17 mouse cellular contexts compared by ENCODE assay signal in genomic region chr9:51525906-51526305, GRCm38 (mm10).
DNase-seq lines count a peak whose midpoint lies in the region.
"Had no signal": no experiment of that assay in that cellular context is flagged by ENCODE, and none has a peak within 500 bp of the region (broad histone marks: within the 10 kb centered on the region; RNA-seq: fewer than 3 reads in every experiment).

No protein-coding gene starts in this region.

- no peaks in the 10 kb centered on the region for H3K36me3 ChIP-seq in limb, embryonic 10.5 days
- H3K36me3 ChIP-seq: hindbrain, embryonic 12.5 days; liver, embryonic 13.5 days; midbrain, embryonic 10.5 days had no signal

- DNase-seq in gastrocnemius, adult 18-20 months (ENCODE audit: low spot score): peak; percentile 8
- no peak for DNase-seq in gastrocnemius, postnatal 14 days
- DNase-seq in adipocyte (ENCODE audit: low spot score): peak; percentile 95
- DNase-seq in brain, adult 2 months (ENCODE audit: low read depth, low spot score): peak; percentile 11
- peak; percentile 19 for DNase-seq in lung, postnatal 14 days
- no peak for DNase-seq in testis, postnatal 10 days (ENCODE audit: low spot score)
- no peak for DNase-seq in limb, embryonic 10.5 days (ENCODE audit: low spot score)
- DNase-seq: embryo, embryonic 11 days; gastrocnemius, postnatal 36 days; kidney, adult 8-10 months; kidney, postnatal 14 days; liver, embryonic 13.5 days; retina, postnatal 1 day had no signal

- no peaks in the 10 kb centered on the region for H3K4me1 ChIP-seq in limb, embryonic 10.5 days
- H3K4me1 ChIP-seq: hindbrain, embryonic 12.5 days; liver, embryonic 13.5 days had no signal

- WGBS in limb, embryonic 10.5 days: 93% methylated on average over 4 of the region's 4 CpGs

- intact Hi-C loops in gastrocnemius, postnatal 14 days (cut with DNase I; ENCODE audit: low total_unique reads): no loop called here

- no peaks in the 10 kb centered on the region for H3K9me3 ChIP-seq in limb, embryonic 10.5 days (replicated peaks)
- H3K9me3 ChIP-seq: hindbrain, embryonic 12.5 days; liver, embryonic 13.5 days; midbrain, embryonic 10.5 days had no signal

- no peaks in the 10 kb centered on the region for H3K27me3 ChIP-seq in limb, embryonic 10.5 days (ENCODE audit: low read depth, poor library complexity, severe bottlenecking)
- H3K27me3 ChIP-seq: hindbrain, embryonic 12.5 days; liver, embryonic 13.5 days had no signal

- no peak overlapping the region for H3K4me3 ChIP-seq in limb, embryonic 10.5 days
- H3K4me3 ChIP-seq: hindbrain, embryonic 12.5 days; layer of hippocampus, adult 2 months; liver, embryonic 13.5 days; midbrain, embryonic 10.5 days had no signal

- H3K27ac ChIP-seq in limb, embryonic 10.5 days: no peak overlapping the region
- H3K27ac ChIP-seq: hindbrain, embryonic 12.5 days; layer of hippocampus, adult 2 months; liver, embryonic 13.5 days; midbrain, embryonic 10.5 days; stomach, postnatal 0 days had no signal

Comparison
In these comparisons a context has a peak if more than half of its experiments do, and no peak if none do; other contexts are left out.
1. DNase-seq: peak in gastrocnemius, adult 18-20 months (single experiment), adipocyte (single experiment), brain, adult 2 months (single experiment) and lung, postnatal 14 days (single experiment); none in gastrocnemius, postnatal 14 days (single experiment), testis, postnatal 10 days (single experiment) and limb, embryonic 10.5 days (single experiment).